Mouse (Mus musculus) hindbrain, embryonic 14.5 days (tissue): ENCODE results near the gene Slc25a35. TPM values are rescaled to one million over a fixed set of nuclear protein-coding genes. Genes with fewer than 3 reads are reported as not detected.
A peak's percentile ranks its signal among the peaks of the same experiment; 100 is the strongest.
"Not testable (repeated sequence)": the region's sequence is repeated elsewhere in the genome, so short reads cannot be mapped to it uniquely, and the experiment has no call there.

ENCODE experiments used
- ATAC-seq: fragments of 200-750 bp; cut with Nextera tagmentation; 2 replicates; pipeline ENCODE4 v1.8.0; 2017; ENCODE audit warnings: moderate number of reproducible peaks, mild to moderate bottlenecking, moderate TSS enrichment, moderate library complexity; ENCODE audit not compliant: low FRiP score
- DNase-seq: peaks from one replicate; pipeline ENCODE4 v3.0.0-alpha.2; 2015; ENCODE audit warnings: low spot score
- H3K27ac ChIP-seq: fragments of 300-500 bp; sonication (generic); 2 replicates; pipeline ENCODE4 v1.5.1; 2014; ENCODE audit warnings: mild to moderate bottlenecking, moderate library complexity
- H3K27me3 ChIP-seq: fragments of 300-500 bp; sonication (generic); 2 replicates; pipeline ENCODE4 v1.6.1; 2014; ENCODE audit warnings: mild to moderate bottlenecking, low read length, mixed read lengths; ENCODE audit not compliant: control insufficient read depth, insufficient read depth
- H3K36me3 ChIP-seq: fragments of 300-500 bp; sonication (generic); replicated peaks from 2 replicates; pipeline ENCODE4 v1.6.1; 2014; ENCODE audit not compliant: control insufficient read depth, insufficient read depth
- H3K4me1 ChIP-seq: fragments of 300-500 bp; sonication (generic); replicated peaks from 2 replicates; pipeline ENCODE4 v1.6.1; 2014; ENCODE audit warnings: antibody characterized with exemption, low read length, mixed read lengths; ENCODE audit not compliant: control insufficient read depth, insufficient read depth
- H3K4me2 ChIP-seq: fragments of 300-500 bp; sonication (generic); replicated peaks from 2 replicates; pipeline ENCODE4 v1.6.1; 2014; ENCODE audit warnings: mild to moderate bottlenecking, moderate library complexity
- H3K4me3 ChIP-seq: fragments of 300-500 bp; sonication (generic); replicated peaks from 2 replicates; pipeline ENCODE4 v1.5.1; 2014; ENCODE audit warnings: mild to moderate bottlenecking, low read length
- H3K9ac ChIP-seq: fragments of 300-500 bp; sonication (generic); 2 replicates; pipeline ENCODE4 v1.6.1; 2014
- H3K9me3 ChIP-seq: fragments of 300-500 bp; sonication (generic); 2 replicates; pipeline ENCODE4 v1.6.1; 2016; ENCODE audit warnings: low read length; ENCODE audit not compliant: control insufficient read depth
- WGBS: fragments of 180-500 bp; shearing (Covaris S2); extraction: QIAGEN DNeasy Blood & Tissue Kit; methylation state at CpG from one replicate; pipeline ENCODE4 v1.1.7; 2014; 5-methylcytosine and 5-hydroxymethylcytosine counted together
- polyA plus RNA-seq: library from polyadenylated mRNA; unstranded; fragments of >200 nt; fragmentation: Nextera tagmentation; extraction: Ambion mirVana; gene quantifications from 2 replicates; pipeline ENCODE4 v1.2.1, GENCODE M21; 2014

The Slc25a35 gene
- polyA plus RNA-seq, 1 experiment from 2014 or later, result 2.0 TPM

DNA sequence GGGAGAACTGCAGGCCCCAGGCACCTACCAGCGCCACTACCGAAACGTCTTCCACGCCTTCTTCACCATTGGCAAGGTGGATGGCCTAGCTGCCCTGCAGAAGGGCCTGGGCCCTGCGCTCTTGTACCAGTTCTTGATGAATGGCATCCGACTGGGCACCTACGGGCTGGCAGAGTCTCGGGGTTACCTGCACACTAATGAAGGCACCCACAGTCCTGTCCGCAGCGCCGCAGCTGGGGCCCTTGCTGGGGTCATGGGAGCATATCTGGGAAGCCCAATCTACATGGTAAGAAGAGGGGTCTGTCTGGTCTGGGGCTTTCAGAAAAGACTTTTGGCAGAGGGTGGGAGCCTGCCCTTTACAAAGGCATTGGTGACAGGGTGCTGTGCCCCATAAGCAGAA, 821 bp downstream of the Slc25a35 start:
- no peak for DNase-seq
- Histone ChIP-seq H3K9ac (no peak overlapping the region; the same call in 1 of the 2 replicates), H3K4me1 (peaks cover 18% of the 10 kb centered on the region; the same call in 1 of the 2 replicates), H3K4me3 (no peak overlapping the region), H3K36me3 (no peaks in the 10 kb centered on the region), H3K4me2 (no peak overlapping the region; the same call in 1 of the 2 replicates), H3K27me3 (no peaks in the 10 kb centered on the region), H3K9me3 (no peaks in the 10 kb centered on the region), H3K27ac (no peak overlapping the region)
- WGBS, result 84% methylated on average over 11 of the region's 11 CpGs
- no peak for ATAC-seq

DNA sequence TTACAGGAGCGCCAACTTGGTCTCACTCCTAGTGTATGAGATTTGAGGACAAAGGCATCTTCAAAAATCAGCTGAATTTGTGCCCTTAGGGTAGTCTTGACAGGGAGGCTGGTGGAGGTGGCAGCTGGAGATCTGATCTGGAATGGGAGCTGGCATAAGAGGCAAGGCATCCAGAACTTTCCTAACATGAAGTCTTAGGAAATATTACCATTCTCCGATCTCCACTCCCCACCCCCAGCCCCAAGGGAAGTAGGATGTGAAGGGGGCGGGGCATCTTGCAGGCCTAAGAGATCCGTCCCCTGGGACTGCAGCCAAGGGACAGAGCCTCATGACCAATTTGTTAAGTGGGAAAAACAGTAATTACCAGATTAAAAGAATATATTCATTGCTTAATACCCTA, 2.3 kb downstream of the Slc25a35 start:
- H3K4me3 ChIP-seq, result no peak overlapping the region
- DNase-seq (no peak), ATAC-seq (no peak)
- H3K9ac ChIP-seq, result no peak overlapping the region
- H3K27ac ChIP-seq, result no peak overlapping the region
- WGBS, result 82% methylated on average over 4 of the region's 4 CpGs
- no peaks in the 10 kb centered on the region for H3K27me3 ChIP-seq
- no peak overlapping the region for H3K4me2 ChIP-seq
- peaks cover 18% of the 10 kb centered on the region; the same call in 1 of the 2 replicates for H3K4me1 ChIP-seq
- no peaks in the 10 kb centered on the region for H3K9me3 ChIP-seq
- no peaks in the 10 kb centered on the region for H3K36me3 ChIP-seq

DNA sequence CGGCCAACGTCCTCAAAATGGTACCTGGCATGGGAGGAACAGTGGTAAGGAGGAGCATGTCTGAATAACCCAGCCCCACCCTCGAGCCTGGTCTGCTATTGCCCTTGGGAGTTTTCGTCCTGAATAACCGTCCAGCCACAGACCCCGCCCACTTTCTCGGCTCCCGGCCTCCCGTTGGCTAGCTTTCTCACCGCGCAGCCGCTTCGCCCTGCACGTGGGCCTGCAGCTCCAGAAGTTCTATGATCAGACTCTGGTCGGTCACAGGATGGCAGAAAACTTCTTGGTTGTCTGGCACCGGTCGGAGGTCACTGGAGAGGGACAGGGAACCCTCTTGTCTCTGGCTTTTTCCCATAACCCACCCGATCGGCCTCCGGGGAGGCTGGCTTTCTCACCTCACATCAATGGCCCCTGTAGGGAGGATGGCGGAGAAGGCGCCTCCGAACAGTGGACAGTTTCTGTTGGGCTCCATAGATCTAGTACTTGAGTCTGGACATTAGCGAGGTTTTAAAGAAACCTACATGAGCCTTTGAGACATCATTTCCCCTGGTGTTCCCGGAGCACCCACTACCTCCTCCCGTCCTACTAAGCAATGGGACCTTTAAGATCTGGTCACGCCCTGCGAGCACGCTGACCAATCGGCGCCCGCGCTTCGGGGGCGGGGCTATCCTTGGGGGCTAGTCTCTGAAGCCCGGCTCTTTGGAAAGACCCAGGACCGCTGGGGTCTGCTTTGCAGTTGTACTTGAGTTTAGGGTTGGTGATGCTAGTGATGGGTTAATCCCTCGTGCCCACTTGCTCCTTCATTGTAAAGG, 5.5 kb downstream of the Slc25a35 start:
- H3K27me3 ChIP-seq, H3K27ac ChIP-seq, H3K9me3 ChIP-seq, H3K36me3 ChIP-seq: not testable (repeated sequence)
- peaks cover 11% of the 10 kb centered on the region; the same call in 1 of the 2 replicates for H3K4me1 ChIP-seq
- H3K4me2 ChIP-seq, result peak overlapping the region; percentile 69
- DNase-seq, result peak; percentile 78
- WGBS, result under 1% methylated on average over 37 of the region's 38 CpGs
- ATAC-seq, result peak; percentile 88
- H3K4me3 ChIP-seq, result peak overlapping the region; percentile 38
- peak overlapping the region; percentile 40 for H3K9ac ChIP-seq

DNA sequence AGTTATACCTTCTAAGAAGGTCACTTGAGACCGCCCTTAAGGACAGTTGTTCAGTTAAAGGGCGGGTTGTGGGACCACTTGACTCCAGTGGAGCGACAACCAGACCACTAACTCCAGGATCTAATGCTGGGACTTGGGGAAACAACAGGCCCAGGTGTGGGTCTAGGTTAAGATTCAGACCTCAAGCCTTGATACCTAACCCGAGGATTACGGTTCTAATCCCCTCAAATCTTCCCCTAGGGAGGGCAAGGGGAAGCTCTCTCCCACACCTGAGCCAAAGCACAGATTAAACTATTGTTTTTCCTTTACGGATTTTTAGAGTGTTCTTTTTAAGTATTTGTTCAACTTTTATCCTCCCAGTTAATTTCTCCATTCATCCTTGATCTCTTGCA, 6.1 kb downstream of the Slc25a35 start:
- Histone ChIP-seq H3K4me3 (peak overlapping the region; percentile 38), H3K4me1 (peaks cover 6% of the 10 kb centered on the region; the same call in 1 of the 2 replicates)

DNA sequence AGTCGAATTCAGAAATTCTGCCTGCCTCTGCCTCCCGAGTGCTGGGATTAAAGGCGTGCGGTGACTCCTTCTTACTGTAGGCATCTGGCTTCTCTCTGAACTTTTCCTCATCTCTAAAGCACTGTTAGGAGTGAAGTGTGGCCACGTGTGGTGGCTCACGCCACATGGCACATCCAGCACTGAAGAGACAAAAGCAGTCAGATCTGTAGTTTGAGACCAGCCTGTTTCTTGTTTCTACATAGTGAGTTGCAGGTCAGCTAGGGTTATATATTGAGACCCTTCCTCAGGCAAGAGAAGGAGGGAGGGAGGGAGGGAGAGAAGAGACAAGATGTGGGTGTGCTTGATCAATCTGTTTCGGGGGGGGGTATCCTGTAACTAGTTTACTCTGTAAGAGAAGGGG, 7.2 kb downstream of the Slc25a35 start, which contains the start of gene Rangrf:
Gene Rangrf (minus strand): TSS at position 101 of the 400 bp plus-strand sequence.
- Histone ChIP-seq H3K4me3 (peak within 1 kb of the TSS; percentile 38), H3K36me3 (no peaks in the 10 kb centered on the region), H3K4me2 (peak within 1 kb of the TSS; percentile 69), H3K27me3 (no peaks in the 10 kb centered on the region), H3K9ac (peak within 1 kb of the TSS; percentile 40; the same call in 1 of the 2 replicates), H3K27ac (no peak within 1 kb of the TSS), H3K9me3 (no peaks in the 10 kb centered on the region), H3K4me1 (peaks cover 6% of the 10 kb centered on the region; the same call in 1 of the 2 replicates)
- 83% methylated on average over 7 of the region's 7 CpGs for WGBS
- no peak for DNase-seq
- no peak for ATAC-seq

More for the DNA sequence above, 6.1 kb downstream of the Slc25a35 start:
- Histone ChIP-seq H3K36me3 (no peaks in the 10 kb centered on the region), H3K9ac (peak overlapping the region; percentile 40; the same call in 1 of the 2 replicates), H3K4me2 (peak overlapping the region; percentile 69), H3K27ac (no peak overlapping the region), H3K9me3 (no peaks in the 10 kb centered on the region), H3K27me3 (no peaks in the 10 kb centered on the region)
- no peak for ATAC-seq
- WGBS, result 31% methylated on average over 6 of the region's 6 CpGs
- no peak for DNase-seq

DNA sequence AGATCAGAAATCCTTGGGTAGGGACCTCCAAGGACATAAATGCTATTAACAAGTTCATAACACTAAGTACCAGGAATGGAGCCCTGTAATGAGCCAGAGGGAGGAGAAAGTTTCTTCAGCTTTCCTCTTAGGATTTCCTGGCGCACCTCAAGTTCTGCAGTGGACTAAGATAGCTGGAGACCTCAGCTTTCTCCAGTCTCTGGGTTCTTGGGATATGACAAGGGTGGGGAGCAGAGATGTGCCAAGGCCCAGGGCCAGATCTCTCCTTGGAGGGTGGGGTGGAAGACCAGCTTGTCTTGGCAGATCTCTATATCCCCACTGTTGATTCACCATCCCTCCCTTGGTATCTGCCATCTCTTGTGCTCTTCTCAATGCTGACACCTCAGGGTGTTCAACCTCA, 7.7 kb downstream of the Slc25a35 start:
- WGBS, result 89% methylated on average over 1 of the region's 1 CpGs
- Histone ChIP-seq H3K36me3 (no peaks in the 10 kb centered on the region), H3K9me3 (no peaks in the 10 kb centered on the region), H3K4me3 (no peak overlapping the region), H3K27me3 (no peaks in the 10 kb centered on the region), H3K4me2 (no peak overlapping the region), H3K27ac (no peak overlapping the region), H3K4me1 (peaks cover 6% of the 10 kb centered on the region; the same call in 1 of the 2 replicates), H3K9ac (no peak overlapping the region)
- no peak for ATAC-seq
- no peak for DNase-seq

DNA sequence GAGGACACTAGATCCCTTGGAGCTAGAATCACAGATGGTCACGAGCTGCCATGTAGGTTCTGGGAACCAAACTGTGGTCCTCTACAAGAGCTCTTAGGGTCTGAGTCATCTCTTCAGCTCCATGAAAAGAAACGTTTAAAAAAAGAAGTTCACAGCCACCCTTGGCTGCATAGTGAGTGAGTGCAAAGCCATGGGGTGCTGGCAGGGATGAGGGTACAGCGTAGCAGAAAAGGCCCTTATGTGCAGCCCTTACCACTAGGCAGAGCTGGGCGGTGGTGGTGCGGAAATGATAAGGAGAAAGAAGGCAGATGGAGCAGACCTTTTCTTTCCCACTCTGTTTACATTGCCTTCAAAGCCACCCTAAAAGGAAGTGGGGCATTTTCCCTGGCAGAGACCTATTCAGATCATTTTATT, 11.4 kb downstream of the Slc25a35 start:
- ATAC-seq (no peak), DNase-seq (no peak)
- H3K27me3 ChIP-seq, result no peaks in the 10 kb centered on the region
- no peaks in the 10 kb centered on the region for H3K4me1 ChIP-seq
- H3K4me3 ChIP-seq, result no peak overlapping the region
- no peak overlapping the region for H3K4me2 ChIP-seq
- H3K27ac ChIP-seq, result no peak overlapping the region
- 73% methylated on average over 5 of the region's 5 CpGs for WGBS
- H3K9ac ChIP-seq, result no peak overlapping the region
- H3K36me3 ChIP-seq, result no peaks in the 10 kb centered on the region
- H3K9me3 ChIP-seq, result no peaks in the 10 kb centered on the region

DNA sequence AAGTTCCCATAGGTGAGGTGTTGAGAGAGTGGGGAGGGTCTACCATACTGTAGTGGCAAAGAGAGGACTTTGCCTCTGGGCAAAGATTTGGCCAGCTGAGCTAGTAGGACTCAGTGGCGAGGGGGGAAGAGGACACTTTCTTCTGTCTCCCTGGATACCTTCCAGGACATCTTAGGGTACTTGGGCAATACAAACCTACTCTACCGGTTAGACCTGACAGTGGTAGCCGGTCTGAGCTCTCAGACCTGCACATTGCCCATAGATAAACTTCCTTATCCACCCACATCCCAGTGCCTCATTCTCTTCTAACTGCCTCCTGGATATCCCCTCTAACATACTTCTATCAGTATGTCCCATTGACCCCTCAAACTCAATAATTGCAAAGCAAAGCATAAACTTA, 13.0 kb downstream of the Slc25a35 start:
- Histone ChIP-seq H3K4me1 (no peaks in the 10 kb centered on the region), H3K9me3 (no peaks in the 10 kb centered on the region), H3K9ac (no peak overlapping the region), H3K4me2 (no peak overlapping the region), H3K27me3 (no peaks in the 10 kb centered on the region), H3K36me3 (peaks cover 8% of the 10 kb centered on the region; the same call in 1 of the 2 replicates), H3K4me3 (no peak overlapping the region), H3K27ac (no peak overlapping the region)
- ATAC-seq (no peak), DNase-seq (no peak)
- WGBS, result 72% methylated on average over 3 of the region's 3 CpGs

DNA sequence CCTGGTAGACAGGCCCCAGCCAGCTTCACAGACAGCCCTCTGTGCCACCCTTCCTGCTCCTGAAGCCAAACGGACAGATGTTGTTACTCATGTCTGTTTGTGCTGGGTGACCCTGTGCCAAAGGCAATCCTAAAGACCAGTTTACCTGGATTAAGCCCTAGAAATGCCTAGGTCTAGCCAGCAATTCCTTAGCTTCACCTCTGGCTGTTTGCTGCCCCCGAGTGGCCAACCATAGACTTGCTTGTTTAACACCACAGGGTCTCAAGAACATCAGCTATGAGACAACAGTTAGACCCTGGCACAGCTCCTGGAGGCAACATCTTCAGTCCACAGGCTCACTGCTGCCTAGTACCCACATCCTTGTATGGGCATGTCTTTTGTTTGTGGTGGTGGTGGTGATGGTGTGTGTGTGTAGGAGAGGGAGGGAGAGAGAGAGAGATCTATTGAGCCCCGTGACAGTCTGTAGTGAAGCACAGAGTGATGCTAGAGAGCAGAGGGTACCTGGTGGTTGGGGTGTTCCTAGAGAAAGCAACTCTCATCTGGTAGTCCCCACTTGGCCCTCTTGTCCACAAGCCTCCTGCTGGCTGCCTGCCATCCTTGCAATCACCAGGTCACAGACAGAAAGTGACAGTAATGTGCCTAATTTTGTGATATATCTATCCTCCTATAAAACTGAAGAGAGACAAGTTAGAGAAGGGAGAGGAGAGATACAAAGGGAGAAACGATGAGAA, 14.9 kb downstream of the Slc25a35 start:
- 42% methylated on average over 4 of the region's 4 CpGs for WGBS
- ATAC-seq, result peak; percentile 21; the same call in 1 of the 2 replicates

More for the DNA sequence above, 14.9 kb downstream of the Slc25a35 start:
- Histone ChIP-seq H3K36me3 (peaks cover 21% of the 10 kb centered on the region), H3K27ac (no peak overlapping the region), H3K27me3 (no peaks in the 10 kb centered on the region), H3K9me3 (no peaks in the 10 kb centered on the region), H3K4me2 (no peak overlapping the region), H3K4me3 (no peak overlapping the region), H3K9ac (no peak overlapping the region), H3K4me1 (no peaks in the 10 kb centered on the region)
- peak; percentile 84 for DNase-seq
